Mouse (Mus musculus): ENCODE results near the gene Gzme.

DNA sequence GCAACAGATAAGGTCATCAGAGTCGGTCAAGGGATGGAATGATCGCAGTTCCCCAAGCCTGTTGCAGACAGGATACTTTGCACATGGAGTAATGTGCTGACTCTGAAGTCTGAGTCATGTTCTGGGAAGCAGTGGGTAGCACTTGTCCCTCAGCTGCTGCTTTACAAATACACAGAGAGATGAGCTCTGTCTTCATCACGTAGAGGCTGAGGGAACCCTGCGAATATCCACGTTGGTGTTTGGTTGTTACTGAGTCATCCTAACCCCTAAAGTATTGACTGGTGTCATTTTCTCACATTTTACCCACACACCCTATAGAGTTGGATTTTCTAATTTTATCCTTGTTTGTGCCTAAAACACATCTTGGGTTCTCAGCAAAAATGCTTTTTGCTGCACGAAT, 47.6 kb upstream of the Gzme start:
- TF ChIP-seq CTCF (IDR thresholded peaks at IDR 0.05; ENCODE audit: low read depth, low read length) (no peak), POLR2A (IDR thresholded peaks at IDR 0.05; ENCODE audit: borderline replicate concordance, low read depth, low read length) (no peak)
